Mouse (Mus musculus): ENCODE measurements at regions not wholly inside any gene's neighbourhood (a gene's known extent, or its start where the extent isn't known, plus 50 kb on each side); places are given as distances from the start of the nearest gene placed in this dataset.
"Not testable (repeated sequence)": the region's sequence is repeated elsewhere in the genome, so short reads cannot be mapped to it uniquely, and the experiment has no call there.

DNA sequence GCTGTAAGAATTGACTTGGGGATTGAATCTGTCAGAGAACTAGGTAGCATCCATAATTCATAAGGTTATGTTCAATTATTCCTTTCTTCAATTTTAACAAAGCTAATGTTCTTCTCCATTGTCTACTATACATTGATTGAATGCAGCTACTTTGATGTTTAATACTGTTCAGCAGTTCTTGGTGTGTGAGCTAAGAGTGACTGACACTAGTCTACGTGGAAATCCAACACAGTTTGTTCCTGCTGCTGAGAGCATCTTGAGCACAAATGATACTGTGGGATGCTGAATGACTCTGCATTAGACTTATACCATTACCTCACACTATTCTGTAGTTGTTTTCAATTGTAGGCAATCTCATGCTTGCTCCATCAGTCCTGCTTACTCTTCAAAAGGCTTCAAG lies 249.4 kb upstream of the Akr1e1 start:
- WGBS: 80% methylated on average over 1 of the region's 1 CpGs
- no peak for DNase-seq (ENCODE audit: low spot score)
- H3K4me3 ChIP-seq: no peak overlapping the region
- H3K27ac ChIP-seq: no peak overlapping the region
- H3K4me1 ChIP-seq: no peaks in the 10 kb centered on the region
- H3K36me3 ChIP-seq: no peaks in the 10 kb centered on the region
- no peaks in the 10 kb centered on the region for H3K9me3 ChIP-seq (replicated peaks)
- H3K27me3 ChIP-seq (ENCODE audit: low read depth, poor library complexity, severe bottlenecking): no peaks in the 10 kb centered on the region

DNA sequence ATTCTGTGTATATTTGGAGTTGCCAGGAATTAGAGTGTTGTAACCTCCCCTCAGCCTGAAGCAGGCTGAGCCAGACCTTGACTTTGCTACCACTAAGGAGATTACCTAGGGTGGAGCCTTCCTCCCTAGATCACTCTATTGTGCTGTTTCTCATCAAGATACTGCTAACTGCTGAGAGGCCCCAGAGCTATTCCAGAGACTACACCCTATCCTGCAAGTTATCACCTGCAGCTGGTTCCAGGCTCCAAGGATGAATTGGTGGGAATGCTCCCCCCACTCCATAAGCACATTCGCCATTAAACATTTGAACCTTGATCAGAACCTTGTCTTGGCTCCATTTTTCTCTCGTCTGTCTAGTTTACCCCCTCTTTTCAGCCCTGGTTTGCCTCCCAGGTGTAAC lies 230.5 kb upstream of the Akr1e1 start:
- H3K27ac ChIP-seq; H3K4me3 ChIP-seq; DNase-seq (ENCODE audit: low spot score); H3K4me1 ChIP-seq; H3K9me3 ChIP-seq (replicated peaks); H3K27me3 ChIP-seq (ENCODE audit: low read depth, poor library complexity, severe bottlenecking); H3K36me3 ChIP-seq: not testable (repeated sequence)
- WGBS: 90% methylated on average over 2 of the region's 2 CpGs

DNA sequence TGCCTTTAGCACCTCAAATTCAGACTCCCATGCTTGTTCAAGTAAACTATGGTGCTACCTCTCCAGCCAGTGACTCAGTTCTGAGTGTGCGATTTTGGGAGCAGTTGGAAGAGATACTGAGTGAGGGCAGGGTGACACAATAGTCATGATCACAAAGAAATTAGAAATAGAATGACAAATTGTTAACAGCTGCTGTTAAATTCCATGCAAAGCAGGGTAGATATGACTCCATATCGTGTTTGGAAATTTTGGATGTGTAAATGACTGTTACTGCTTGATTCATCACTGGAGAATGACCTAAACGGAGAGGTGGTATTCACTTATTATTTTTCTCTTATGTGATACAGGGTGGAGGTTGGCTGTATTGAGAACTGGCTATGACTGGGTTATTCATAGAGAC lies 217.8 kb upstream of the Akr1e1 start:
- Histone ChIP-seq H3K9me3 (replicated peaks) (no peaks in the 10 kb centered on the region), H3K4me3 (no peak overlapping the region), H3K4me1 (no peaks in the 10 kb centered on the region), H3K27me3 (ENCODE audit: low read depth, poor library complexity, severe bottlenecking) (no peaks in the 10 kb centered on the region), H3K36me3 (no peaks in the 10 kb centered on the region), H3K27ac (no peak overlapping the region)
- WGBS: 90% methylated on average over 3 of the region's 3 CpGs
- DNase-seq (ENCODE audit: low spot score): no peak

DNA sequence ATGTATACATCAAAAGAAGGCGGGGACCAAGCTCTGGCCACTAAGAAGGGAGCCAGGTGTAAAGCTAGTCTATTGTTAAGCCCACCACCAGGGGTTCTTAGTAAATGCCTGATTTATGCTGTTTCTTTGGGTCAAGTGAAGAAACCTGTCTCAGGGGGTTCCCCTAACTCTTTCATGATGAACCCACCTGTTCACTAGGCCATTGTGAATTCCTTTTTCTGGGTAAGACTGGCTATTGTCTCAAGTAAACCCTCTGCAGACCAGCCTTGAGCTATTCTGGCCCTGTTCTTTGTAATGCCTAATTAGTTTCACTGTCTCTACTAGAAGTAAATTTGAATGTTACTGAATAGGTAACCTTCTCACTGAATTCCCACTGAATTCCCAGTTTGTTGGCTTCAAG lies 216.8 kb upstream of the Akr1e1 start:
- WGBS: 96% methylated on average over 1 of the region's 1 CpGs
- not testable (repeated sequence) for H3K4me1 ChIP-seq; H3K27ac ChIP-seq; H3K27me3 ChIP-seq (ENCODE audit: low read depth, poor library complexity, severe bottlenecking); H3K4me3 ChIP-seq; DNase-seq (ENCODE audit: low spot score); H3K36me3 ChIP-seq; H3K9me3 ChIP-seq (replicated peaks)

DNA sequence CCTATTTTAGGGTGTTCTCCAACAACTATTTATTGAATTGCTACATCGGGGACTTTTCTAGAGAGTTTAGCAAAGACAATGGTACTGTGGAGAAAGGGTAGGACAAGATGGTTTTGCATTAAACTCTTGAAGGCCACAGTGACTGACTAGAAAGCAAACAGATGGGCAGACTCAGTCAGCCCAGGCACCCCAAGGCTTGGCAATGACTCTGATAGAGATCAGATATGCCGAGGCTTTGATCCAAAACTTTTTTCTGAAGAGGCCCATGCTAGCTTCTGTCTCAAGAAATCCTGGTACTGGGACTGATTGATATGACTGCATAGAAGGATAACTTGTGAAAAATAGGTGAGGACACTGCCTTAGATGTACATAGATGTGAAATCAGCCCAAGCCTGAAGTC lies 197.9 kb upstream of the Akr1e1 start:
- 94% methylated on average over 2 of the region's 2 CpGs for WGBS
- no peaks in the 10 kb centered on the region for H3K36me3 ChIP-seq
- H3K27ac ChIP-seq: no peak overlapping the region
- no peak overlapping the region for H3K4me3 ChIP-seq
- H3K27me3 ChIP-seq (ENCODE audit: low read depth, poor library complexity, severe bottlenecking): no peaks in the 10 kb centered on the region
- no peaks in the 10 kb centered on the region for H3K9me3 ChIP-seq (replicated peaks)
- H3K4me1 ChIP-seq: no peaks in the 10 kb centered on the region
- no peak for DNase-seq (ENCODE audit: low spot score)

DNA sequence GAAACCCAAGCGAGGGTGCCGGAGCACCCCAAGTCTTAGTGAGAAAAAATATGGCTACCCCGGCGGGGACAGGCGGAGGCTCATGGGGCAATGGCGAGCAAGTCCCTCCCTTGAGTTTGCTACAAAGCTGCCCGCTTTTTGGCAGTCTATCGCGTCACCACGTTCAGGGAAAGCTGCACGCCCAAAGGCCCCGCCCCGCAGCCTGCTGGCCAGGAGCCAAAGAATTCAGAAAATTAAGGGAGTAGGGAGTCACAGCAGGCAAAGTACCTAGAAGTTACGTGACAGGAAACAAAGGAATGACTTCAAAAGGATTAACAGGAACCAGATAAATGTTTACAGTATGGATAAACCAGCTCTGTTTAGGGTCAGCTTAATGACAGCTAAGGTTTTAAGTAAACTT lies 191.7 kb upstream of the Akr1e1 start:
- Histone ChIP-seq H3K4me1 (no peaks in the 10 kb centered on the region), H3K27ac (no peak overlapping the region), H3K27me3 (ENCODE audit: low read depth, poor library complexity, severe bottlenecking) (no peaks in the 10 kb centered on the region), H3K4me3 (no peak overlapping the region), H3K36me3 (no peaks in the 10 kb centered on the region), H3K9me3 (replicated peaks) (peaks cover 5% of the 10 kb centered on the region; the same call in 1 of the 2 replicates)
- 89% methylated on average over 14 of the region's 14 CpGs for WGBS
- no peak for DNase-seq (ENCODE audit: low spot score)

DNA sequence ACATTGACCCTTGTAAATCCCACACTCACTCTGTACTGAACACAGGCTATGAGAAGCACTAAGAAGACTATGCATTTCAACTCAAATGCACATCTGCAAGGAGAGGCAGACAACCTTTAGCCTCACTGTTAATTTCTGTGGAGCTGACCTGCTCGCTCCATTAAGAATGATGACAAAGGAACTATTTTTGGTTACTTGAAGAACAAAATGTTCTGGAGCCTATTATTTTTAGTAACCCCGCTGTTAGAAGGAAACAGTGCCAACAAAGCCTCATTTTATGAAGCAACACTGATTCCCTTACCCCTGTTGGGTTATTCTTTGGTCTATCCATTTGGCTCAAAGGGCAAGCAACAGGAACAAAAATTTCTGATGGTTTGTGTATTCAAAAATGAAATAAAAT lies 182.2 kb upstream of the Akr1e1 start:
- Histone ChIP-seq H3K27me3 (ENCODE audit: low read depth, poor library complexity, severe bottlenecking) (no peaks in the 10 kb centered on the region), H3K4me3 (no peak overlapping the region), H3K9me3 (replicated peaks) (no peaks in the 10 kb centered on the region), H3K4me1 (no peaks in the 10 kb centered on the region), H3K36me3 (no peaks in the 10 kb centered on the region), H3K27ac (no peak overlapping the region)
- DNase-seq (ENCODE audit: low spot score): no peak
- WGBS: 90% methylated on average over 2 of the region's 2 CpGs

DNA sequence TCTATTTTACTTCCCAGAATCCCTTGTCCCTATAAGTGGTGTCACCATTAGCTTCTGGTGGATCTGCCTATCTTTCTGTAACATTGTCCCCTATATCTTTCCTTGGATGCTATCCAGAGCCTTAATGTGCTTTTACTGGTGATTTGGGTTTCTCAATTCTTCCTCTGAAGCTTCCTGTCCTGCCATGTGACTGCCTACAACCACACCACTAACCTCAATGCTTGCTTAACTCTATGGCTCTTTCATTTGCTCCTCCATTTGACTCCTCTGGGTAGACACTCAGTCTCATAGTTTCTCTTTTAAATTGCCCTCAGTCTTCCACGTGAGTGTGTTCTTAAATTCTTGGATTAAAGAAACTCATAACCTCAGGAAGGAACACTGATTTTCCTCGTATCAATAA lies 181.4 kb upstream of the Akr1e1 start:
- no peaks in the 10 kb centered on the region for H3K36me3 ChIP-seq
- WGBS: 83% methylated on average over 2 of the region's 2 CpGs
- H3K27me3 ChIP-seq (ENCODE audit: low read depth, poor library complexity, severe bottlenecking): no peaks in the 10 kb centered on the region
- H3K9me3 ChIP-seq (replicated peaks): no peaks in the 10 kb centered on the region
- no peak for DNase-seq (ENCODE audit: low spot score)
- no peaks in the 10 kb centered on the region for H3K4me1 ChIP-seq
- no peak overlapping the region for H3K27ac ChIP-seq
- no peak overlapping the region for H3K4me3 ChIP-seq

DNA sequence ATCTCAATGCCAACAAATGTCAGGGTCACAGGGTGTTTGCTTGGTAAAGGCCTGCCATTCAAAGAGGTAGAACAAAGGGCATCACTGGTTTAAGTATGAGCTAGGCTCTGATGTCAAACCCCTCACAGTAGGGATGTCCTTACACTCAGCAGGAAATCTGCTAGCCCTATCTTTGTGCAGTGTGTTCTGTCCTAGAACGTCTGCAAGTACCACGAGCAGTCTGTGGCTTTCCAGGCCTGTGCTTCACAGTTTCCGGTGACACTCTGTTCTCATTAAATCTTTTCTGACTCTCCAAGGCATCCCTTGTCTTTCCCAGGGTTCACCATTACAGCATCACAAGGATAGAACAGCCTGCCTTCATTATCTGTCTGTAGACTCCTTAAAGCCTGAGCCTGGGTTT lies 174.3 kb upstream of the Akr1e1 start:
- H3K9me3 ChIP-seq (replicated peaks): no peaks in the 10 kb centered on the region
- no peak for DNase-seq (ENCODE audit: low spot score)
- no peak overlapping the region for H3K27ac ChIP-seq
- no peaks in the 10 kb centered on the region for H3K36me3 ChIP-seq
- no peaks in the 10 kb centered on the region for H3K4me1 ChIP-seq
- WGBS: 76% methylated on average over 3 of the region's 3 CpGs
- H3K27me3 ChIP-seq (ENCODE audit: low read depth, poor library complexity, severe bottlenecking): no peaks in the 10 kb centered on the region
- H3K4me3 ChIP-seq: no peak overlapping the region

DNA sequence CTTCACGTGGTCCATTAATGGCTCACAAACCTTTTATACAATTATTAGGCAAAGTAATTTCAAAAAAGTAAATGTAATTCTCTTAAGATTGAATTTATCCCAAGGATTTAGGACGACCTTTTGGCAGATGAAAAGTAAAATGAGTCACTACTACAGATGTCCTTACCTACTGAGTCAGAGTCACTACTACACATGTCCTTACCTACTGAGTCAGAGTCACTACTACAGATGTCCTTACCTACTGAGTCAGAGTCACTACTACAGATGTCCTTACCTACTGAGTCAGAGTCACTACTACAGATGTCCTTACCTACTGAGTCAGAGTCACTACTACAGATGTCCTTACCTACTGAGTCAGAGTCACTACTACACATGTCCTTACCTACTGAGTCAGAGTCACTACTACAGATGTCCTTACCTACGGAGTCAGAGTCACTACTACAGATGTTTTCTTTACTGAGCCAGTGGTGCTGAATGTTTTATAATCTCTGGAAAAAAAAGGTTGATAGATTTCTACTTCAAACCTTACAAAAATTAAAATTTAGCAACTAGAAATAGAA lies 169.4 kb upstream of the Akr1e1 start:
- not testable (repeated sequence) for H3K9me3 ChIP-seq (replicated peaks); H3K27me3 ChIP-seq (ENCODE audit: low read depth, poor library complexity, severe bottlenecking); H3K36me3 ChIP-seq; DNase-seq (ENCODE audit: low spot score); H3K4me1 ChIP-seq; H3K27ac ChIP-seq; H3K4me3 ChIP-seq
- WGBS: 80% methylated on average over 3 of the region's 3 CpGs

DNA sequence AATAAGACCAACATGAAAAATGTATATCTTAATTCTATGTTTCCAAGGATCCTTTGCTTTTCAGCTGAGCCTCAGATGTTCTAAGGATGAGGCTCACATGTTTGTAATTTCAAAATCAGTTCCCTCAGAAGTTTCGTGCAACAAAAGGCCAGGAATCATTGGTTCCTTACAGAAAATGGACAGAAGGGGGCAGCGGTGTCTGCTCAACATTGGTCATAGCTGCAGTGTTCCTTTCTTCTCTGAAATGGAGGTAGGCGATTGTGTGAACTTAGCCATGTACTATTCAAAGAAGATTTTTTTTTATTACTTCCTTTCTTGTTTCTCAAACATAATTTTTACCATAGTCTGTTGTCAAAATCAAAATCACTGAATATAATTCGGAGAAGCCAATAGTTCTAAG lies 167.9 kb upstream of the Akr1e1 start:
- Histone ChIP-seq H3K4me1 (no peaks in the 10 kb centered on the region), H3K27me3 (ENCODE audit: low read depth, poor library complexity, severe bottlenecking) (no peaks in the 10 kb centered on the region), H3K9me3 (replicated peaks) (no peaks in the 10 kb centered on the region), H3K4me3 (no peak overlapping the region), H3K27ac (no peak overlapping the region), H3K36me3 (no peaks in the 10 kb centered on the region)
- DNase-seq (ENCODE audit: low spot score): no peak
- WGBS: 45% methylated on average over 4 of the region's 4 CpGs

DNA sequence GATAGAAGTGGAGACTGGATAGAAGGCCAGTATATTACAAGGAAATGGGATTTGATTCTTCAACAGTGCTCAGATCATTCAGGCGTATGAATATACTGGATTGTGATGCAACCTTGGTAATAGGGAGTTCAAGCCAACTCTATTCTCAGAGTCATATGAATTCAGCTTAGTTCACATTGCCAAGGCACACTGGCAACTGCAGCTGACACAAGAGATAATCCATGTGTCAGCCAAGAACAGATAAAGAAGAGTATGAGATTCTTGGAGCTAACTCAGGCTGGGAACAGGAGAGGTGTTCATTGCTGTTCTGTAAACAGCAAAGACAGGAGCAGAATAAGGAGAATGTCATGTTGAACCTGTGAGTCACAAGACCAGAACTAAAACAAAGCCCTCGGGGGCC lies 163.3 kb upstream of the Akr1e1 start:
- no peaks in the 10 kb centered on the region for H3K27me3 ChIP-seq (ENCODE audit: low read depth, poor library complexity, severe bottlenecking)

DNA sequence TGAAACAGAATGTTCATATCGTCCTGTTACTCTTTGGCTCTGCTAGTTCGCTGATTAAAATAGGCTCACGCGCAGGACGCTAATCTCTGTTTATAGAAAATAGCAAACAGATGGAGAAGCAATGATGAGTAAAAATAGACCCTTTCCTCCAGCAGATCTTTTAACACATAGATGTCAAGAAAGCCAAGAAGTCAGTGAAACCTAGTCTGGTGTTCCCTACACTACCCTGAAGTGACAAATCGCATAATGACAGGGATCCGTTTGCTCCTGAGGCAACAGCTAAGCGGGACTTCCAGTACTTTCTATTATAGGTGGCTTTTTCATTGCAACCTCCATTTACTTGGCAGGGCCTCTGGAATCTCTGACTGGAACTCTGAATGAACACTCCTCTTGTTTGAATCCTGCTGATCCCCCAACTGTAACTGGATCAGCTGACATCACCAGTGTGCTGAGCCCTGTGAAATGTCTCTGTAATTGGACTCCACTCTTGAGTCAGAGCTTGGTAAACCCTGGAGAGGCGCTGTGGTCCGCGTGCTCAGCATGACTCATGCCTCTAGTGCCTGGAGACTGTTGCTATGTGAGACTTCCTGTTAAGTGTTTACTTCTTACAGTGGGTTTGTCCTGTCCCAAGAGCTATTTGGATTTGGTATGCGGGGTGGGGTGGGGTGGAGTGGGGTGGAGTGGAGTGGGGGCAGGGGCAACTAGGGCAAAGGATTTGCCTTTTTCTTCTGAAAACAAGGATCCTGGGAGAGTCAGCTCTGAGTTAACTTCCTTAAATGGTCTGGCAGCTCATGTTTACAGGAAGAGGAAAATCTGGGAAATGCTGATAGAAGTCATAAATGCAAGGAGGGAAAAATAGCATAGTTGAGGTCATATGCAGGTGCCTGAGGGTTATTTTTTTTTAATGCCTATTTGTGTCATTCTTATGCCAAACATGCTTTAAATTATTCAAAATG lies 162.4 kb upstream of the Akr1e1 start:
- Histone ChIP-seq H3K9me3 (replicated peaks) (no peaks in the 10 kb centered on the region), H3K36me3 (no peaks in the 10 kb centered on the region), H3K27ac (peak overlapping the region; percentile 71), H3K27me3 (ENCODE audit: low read depth, poor library complexity, severe bottlenecking) (no peaks in the 10 kb centered on the region), H3K4me3 (0 out of 2 replicates have a peak overlapping the region, but pooled peaks have one; percentile 21), H3K4me1 (peaks cover 9% of the 10 kb centered on the region)
- DNase-seq (ENCODE audit: low spot score): peak; percentile 69
- WGBS: 40% methylated on average over 12 of the region's 12 CpGs

More for the DNA sequence above, 163.3 kb upstream of the Akr1e1 start:
- no peaks in the 10 kb centered on the region for H3K9me3 ChIP-seq (replicated peaks)
- peaks cover 9% of the 10 kb centered on the region for H3K4me1 ChIP-seq
- no peaks in the 10 kb centered on the region for H3K36me3 ChIP-seq
- H3K27ac ChIP-seq: no peak overlapping the region
- no peak overlapping the region for H3K4me3 ChIP-seq
- WGBS: 95% methylated on average over 2 of the region's 2 CpGs
- no peak for DNase-seq (ENCODE audit: low spot score)
